Mouse (Mus musculus) gastrocnemius, adult 18-20 months (tissue): ENCODE measurements around the gene Gbx2. TPM values are rescaled to one million over a fixed set of nuclear protein-coding genes. Genes with fewer than 3 reads are reported as not detected.

Experiments
- DNase-seq: peaks from one replicate; pipeline ENCODE4 v3.0.0; 2021; ENCODE audit warnings: low spot score
- total RNA-seq, 2 experiments: library from RNA; stranded (reverse); gene quantifications; 2 replicates each; pipeline ENCODE4 v1.2.3; 2021

Gene Gbx2
- total RNA-seq, 2 experiments from 2014 or later, result 0.24 to 0.68 TPM

DNA sequence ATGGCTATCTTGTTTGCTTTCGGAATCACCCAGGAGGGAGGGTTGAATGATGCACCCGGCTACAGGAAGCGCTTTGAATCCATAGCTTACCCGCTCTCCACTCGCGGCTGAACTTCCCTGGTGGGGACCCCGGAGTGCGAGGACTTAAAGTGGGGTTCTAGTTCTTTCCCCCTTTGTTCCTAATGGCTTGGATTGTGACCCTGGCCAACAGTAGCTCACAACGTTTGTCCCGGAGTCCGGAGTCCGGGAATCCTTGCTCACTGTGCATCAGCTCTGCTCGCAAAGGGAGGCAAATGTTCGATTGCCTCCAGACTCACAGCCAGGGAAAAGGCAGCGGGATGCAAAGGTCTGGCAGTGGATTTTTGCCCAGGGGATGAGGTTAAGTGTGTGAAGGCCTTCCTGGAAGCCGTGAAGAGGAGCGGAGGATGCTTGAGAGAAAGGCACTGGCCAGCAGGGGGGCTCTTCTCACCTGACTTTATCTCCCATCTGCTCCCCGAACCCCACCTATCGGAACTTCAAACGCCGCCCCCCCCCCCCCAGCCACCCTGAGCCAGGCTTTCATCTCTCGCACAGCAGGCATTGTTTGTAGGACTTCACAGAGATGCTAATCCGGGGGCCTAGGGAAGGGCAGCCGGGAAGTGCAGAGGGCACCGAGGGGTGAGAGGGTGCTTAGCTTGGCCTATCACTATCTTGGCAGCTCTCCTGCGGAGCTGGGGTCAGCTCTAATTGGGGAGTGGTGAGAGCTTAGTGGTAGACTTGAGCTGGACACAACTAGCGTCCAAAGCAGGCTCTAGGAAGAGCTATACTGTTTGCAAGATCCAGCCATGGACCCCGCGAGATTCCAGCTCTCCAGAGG is 4.7 kb upstream of the Gbx2 start:
- DNase-seq, result no peak

GRCm38 (mm10) chr1:89934316-89935260 is 3.6 kb upstream of the Gbx2 start:
- no peak for DNase-seq

- DNase-seq, result no peak
These were observed 2.8 kb upstream of the Gbx2 start for GRCm38 (mm10) chr1:89933786-89934185.

DNA sequence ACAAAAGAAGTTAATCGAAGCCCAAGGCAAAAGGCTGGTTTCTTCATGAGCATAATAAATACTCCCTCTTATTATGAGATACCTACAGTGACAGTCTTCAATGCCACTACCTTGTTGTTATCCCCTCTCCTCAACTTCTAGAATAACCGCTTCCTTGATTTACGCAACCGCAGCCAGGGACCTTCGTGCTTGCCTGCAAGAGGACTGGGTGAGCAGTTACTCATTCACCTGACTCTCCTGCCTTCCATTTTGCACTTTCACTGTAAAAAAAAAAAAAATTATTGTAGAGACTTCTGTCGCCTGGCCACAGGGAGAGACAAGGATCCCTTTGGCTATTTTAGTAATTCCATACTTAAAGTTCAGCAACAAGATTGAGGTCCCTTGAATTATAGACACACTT is 2.0 kb upstream of the Gbx2 start:
- no peak for DNase-seq

- DNase-seq, result no peak
These were observed 1.6 kb upstream of the Gbx2 start for GRCm38 (mm10) chr1:89932616-89933015.

DNA sequence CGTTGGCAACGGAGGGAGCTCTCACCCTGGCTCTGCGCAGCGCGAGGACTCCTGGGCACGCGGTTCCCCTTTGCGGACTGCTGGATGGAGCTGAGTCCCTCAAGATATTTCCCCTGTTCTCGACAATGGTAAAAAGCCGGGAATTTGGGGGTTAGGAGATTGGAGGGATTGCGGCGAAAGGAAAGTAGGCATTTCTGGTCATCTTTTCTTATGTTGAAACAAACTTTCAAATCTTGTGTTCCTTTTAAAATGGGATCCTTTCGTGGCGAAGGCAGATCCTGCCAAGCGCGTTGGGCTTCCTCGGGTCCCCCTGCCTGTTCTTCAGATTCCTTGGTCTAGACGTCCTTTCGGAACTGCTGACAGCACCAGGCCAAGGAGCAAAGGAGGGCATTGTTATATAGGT is 1.0 kb upstream of the Gbx2 start:
- no peak for DNase-seq

GRCm38 (mm10) chr1:89930551-89930950 is 428 bp downstream of the Gbx2 start:
- DNase-seq, result no peak

- DNase-seq, result no peak
These were observed 1.1 kb downstream of the Gbx2 start for GRCm38 (mm10) chr1:89929721-89930505.

DNA sequence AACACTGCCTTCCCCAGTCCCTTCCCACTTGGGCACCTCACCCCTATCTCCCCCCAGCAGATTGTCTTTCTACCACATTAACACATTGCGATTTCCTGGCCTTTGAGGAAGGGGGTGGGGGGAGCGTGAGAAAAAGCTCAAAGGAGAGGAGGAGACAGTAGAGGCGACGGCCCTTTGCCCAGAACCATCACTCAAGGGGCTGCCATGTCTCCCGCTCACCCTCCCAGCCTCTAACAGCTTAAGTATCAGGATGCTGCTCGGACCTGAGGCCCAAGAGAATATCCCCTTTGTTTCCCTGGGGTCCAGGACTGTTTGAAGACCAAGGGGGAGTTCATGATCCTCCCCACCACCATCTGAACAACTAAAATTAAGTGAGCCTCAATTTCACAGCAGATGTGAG is 1.8 kb downstream of the Gbx2 start:
- no peak for DNase-seq

DNA sequence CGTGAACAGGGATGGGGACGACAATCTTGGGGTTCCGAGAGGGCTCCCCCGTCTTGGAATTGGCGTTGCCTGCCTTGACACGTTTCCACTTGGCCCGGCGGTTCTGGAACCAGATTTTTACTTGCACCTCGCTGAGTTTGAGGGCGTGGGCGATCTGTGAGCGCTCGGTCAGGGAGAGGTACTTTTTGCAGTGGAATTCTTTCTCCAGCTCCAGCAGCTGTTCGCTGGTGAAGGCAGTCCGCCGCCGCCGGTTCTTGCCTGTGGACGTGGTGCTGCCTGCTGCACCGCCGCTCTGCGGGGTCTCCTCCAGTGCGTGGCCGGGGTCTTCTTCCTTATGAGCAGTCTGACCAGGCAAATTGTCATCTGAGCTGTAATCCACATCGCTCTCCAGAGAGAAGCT is 2.3 kb downstream of the Gbx2 start:
- DNase-seq, result no peak

GRCm38 (mm10) chr1:89927061-89927661 is 3.8 kb downstream of the Gbx2 start:
- no peak for DNase-seq

GRCm38 (mm10) chr1:89926583-89927060 is 4.4 kb downstream of the Gbx2 start:
- no peak for DNase-seq

DNA sequence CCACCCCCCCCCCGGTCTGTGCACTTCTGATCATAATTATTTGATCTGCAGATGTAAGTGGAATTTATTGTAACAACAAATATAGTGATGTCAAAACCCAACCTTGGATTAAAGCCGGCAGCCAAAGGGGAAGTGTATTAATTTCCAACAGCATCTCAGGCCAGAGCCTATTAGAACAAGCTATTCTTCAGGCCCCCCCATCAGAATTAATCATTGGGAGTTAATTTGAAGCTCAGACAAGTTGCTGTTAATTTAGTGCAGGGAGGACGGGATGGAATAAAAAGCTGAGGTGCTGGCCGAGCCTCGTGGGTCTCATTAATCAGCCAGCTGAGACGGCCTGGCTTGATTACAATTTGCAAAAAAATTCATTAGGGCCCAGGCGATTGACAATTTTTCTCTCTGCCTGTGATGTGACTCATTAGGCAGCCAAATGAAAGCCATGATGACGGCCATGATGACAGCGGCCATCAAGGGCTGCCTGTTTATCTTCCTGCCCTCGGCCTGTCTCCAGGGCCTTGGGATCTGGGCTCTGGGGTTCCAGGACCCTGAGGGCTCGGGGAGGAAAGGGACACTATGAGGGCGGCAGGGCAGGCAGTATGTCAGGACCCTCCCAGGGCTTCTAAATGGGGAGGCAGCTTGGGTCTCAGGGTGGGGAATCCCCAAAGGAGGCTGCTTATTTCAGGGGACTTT is 5.3 kb downstream of the Gbx2 start:
- DNase-seq, result no peak

GRCm38 (mm10) chr1:89923642-89924020 is 7.3 kb downstream of the Gbx2 start:
- no peak for DNase-seq

DNA sequence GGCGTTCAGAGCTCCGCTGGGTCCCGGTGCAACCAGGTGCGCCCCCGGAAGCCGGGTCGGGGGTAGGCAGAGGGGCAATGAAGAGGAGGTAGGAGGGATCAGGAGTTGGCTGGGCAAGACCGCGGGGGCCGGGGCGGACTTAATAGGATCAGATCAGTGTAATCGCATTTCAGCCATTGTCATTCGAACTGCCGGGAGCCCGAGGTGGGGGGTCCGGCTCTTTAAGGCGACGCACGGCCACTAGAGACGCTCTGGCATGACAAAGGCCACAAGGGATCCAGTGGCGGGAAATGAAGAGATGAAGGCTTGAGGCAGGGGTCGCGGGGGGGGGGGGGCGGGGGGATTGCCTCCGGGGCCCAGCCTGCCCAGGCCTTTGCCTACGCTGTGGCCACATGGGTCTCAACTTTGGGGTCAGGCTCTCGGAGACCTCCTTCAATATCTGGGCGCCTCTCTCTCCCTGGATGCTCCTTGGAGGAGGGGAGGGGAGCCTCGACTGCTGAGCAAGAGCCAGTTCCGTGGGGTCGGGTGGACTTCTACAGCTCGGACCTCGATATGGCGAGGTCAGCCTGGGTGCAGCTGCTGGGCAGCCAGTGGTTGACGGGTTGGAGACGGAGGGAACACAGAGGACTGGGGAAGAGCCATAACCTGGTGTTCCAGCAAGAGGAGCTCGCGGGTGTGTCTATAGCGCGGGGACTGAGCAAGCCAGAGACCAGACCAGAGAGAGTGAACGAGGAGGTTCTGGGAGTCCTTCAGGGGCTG is 7.9 kb downstream of the Gbx2 start:
- DNase-seq, result no peak

GRCm38 (mm10) chr1:89922282-89922681 is 8.7 kb downstream of the Gbx2 start:
- no peak for DNase-seq

DNA sequence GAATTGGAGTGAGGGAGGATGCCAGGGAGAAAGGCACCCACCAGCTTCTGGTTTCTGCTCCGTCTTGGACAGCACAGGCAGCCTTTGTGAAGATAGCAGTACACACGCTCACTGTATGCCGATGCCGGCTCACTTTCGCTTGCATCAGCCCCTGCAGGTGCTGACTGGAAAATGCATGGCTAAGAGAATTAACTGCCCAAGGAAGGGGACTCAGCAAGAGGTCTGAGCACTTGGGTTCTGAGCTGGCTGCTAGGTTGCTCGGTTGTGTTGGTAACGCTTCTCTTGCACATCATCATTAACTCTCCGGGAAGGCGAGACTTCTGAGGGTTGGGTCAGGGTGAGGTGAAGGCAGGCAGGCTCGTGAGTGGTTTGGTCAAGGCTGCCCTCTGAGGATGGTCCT is 9.2 kb downstream of the Gbx2 start:
- DNase-seq, result no peak

DNA sequence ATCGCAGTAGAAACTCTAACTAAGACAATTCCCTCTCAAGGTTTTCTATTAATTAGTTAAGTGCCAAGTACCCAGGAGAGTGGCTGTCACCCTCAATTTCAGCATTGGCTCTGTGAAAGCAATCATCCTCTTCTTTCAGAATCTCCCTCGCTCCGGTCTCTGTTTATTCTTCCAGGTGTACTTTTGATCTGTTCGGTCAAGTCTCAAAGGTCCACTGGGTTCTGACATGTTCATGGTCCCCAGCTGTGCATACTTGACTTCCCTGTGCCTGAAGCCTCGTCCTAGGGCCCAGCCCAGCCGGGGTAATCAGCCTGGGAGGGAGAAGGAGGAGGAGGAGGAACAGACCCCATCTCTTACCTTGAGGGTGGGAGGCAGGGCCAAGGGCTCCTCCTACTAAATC is 11.8 kb downstream of the Gbx2 start:
- DNase-seq, result no peak

- DNase-seq, result no peak
These were observed 12.9 kb downstream of the Gbx2 start for GRCm38 (mm10) chr1:89918111-89918510.

DNA sequence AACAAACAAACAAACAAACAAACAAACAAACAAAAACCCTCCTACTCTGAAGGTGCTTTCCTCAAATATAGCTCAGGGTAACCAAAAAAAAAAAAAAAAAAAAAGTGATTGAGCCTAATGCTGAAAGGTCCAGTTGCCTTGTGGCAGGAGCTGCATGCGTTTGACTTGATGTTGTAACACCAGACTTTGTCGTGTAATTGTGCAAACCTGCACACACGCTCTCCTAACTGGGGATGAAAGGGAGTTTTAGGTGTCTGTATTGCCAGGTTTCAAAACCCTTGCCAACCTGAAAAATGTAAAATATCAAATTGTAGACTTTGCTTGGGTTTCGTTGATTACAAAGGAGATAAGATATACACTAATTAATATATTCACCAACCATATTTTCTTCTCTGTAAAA is 17.4 kb downstream of the Gbx2 start:
- no peak for DNase-seq
